Mouse (Mus musculus): ENCODE results near the gene Pld6.

GRCm38 (mm10) chr11:59814936-59815335 is 27.5 kb upstream of the Pld6 start:
- TF ChIP-seq CTCF (IDR thresholded peaks at IDR 0.05; ENCODE audit: insufficient read depth, low read depth, low read length) (no peak), POLR2A (IDR thresholded peaks at IDR 0.05; ENCODE audit: insufficient read depth, low read depth, low read length) (no peak)

All from olfactory bulb, adult 2 months (tissue).